In the genomic region with DNA sequence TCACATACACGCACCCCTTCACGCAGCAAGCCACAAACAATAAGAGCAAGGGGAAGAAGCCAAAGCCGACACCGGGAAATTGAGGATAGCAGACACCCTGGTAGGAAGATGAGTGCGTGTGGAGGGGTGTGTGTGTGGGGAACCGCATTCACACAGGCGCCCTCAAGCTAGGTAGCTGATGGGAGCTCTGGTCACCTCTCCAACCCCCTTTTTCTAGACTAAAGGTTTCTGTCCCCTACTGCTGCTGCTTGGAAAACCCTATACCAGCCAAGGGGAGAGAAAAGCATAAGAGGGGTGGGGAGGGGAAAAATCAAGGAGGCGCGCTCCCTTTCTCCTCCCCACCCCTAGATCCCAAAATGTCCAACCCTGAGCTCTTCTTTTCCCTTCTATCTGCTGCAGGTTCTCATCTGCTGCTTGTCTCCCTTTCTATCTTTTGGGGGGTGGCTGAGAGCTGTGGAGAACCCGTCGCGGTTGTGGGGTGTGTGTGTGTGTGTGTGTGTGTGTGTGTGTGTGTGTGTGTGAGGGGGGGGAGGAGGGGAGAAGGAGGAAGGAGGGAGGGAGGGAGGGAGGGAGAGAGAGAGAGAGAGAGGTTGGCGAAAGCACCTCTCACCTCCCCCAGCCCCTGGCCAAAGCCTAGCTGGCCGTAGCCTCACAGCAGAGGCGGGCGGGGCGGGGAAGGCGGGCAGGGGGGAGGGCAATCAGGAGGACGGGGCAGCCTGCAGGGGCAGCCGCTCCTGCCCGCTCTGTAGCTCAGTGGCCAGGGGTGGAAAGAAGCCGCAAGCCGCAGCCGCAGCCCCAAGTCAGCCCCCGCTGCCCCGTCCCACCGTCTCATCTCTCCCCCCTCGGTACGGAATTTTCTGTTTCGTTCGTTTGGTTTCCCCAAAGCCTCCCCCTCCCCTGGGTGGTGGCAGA, we compare ENCODE assay signal across 10 mouse cellular contexts. TPM values are rescaled to one million over a fixed set of nuclear protein-coding genes. Genes with fewer than 3 reads are reported as not detected.
DNase-seq lines count a peak whose midpoint lies in the region; ATAC-seq and TF ChIP-seq lines count a peak whose summit lies in the region.
"Had no signal": no experiment of that assay in that cellular context is flagged by ENCODE, and none has a peak within 500 bp of the region (broad histone marks: within the 10 kb centered on the region; RNA-seq: fewer than 3 reads in every experiment).

A gene (plus strand): TSS at position 701 of the 912 bp plus-strand sequence.

- H3K9ac ChIP-seq in embryonic facial prominence, embryonic 14.5 days (ENCODE audit: low read depth, low read length), result peak within 1 kb of the TSS; percentile 58
- no peak within 1 kb of the TSS for H3K9ac ChIP-seq in kidney, postnatal 0 days (ENCODE audit: low read depth, low read length)
- H3K9ac ChIP-seq in midbrain, embryonic 14.5 days (replicated peaks; ENCODE audit: low read length), result peak within 1 kb of the TSS; percentile 48

- H3K27ac ChIP-seq in embryonic facial prominence, embryonic 14.5 days (replicated peaks; ENCODE audit: low read depth, low read length), result no peak within 1 kb of the TSS
- H3K27ac ChIP-seq in kidney, postnatal 0 days, result no peak within 1 kb of the TSS
- H3K27ac ChIP-seq in midbrain, embryonic 14.5 days (replicated peaks; ENCODE audit: low read depth, low read length), result no peak within 1 kb of the TSS

- peak; percentile 53; the same call in 1 of the 2 replicates for ATAC-seq in embryonic facial prominence, embryonic 14.5 days (ENCODE audit: low read depth)
- peak; percentile 61; the same call in 1 of the 2 replicates for ATAC-seq in kidney, postnatal 0 days (replicated peaks; ENCODE audit: low FRiP score, low read depth)
- peak; percentile 70 for ATAC-seq in midbrain, embryonic 14.5 days (ENCODE audit: low FRiP score, low TSS enrichment)

- no peak for TF ChIP-seq CTCF in E14TG2a.4 (conservative IDR thresholded peaks at IDR 0.05; ENCODE audit: low read length)
- no peak for TF ChIP-seq CTCF in kidney, postnatal 0 days (IDR thresholded peaks at IDR 0.05; ENCODE audit: low read depth)

- H3K36me3 ChIP-seq in E14TG2a.4 (ENCODE audit: insufficient read depth, low read length), result no peaks in the 10 kb centered on the region
- no peaks in the 10 kb centered on the region for H3K36me3 ChIP-seq in embryonic facial prominence, embryonic 14.5 days (ENCODE audit: control insufficient read depth, insufficient read depth, low read length)
- H3K36me3 ChIP-seq in kidney, postnatal 0 days (ENCODE audit: insufficient read depth, low read length), result no peaks in the 10 kb centered on the region
- H3K36me3 ChIP-seq in midbrain, embryonic 14.5 days (ENCODE audit: control insufficient read depth, insufficient read depth, low read length), result no peaks in the 10 kb centered on the region

- peak; percentile 2 for DNase-seq in gastrocnemius, postnatal 10 days
- no peak for DNase-seq in gastrocnemius, postnatal 14 days
- DNase-seq in embryonic facial prominence, embryonic 14.5 days (ENCODE audit: low spot score), result no peak
- DNase-seq in kidney, postnatal 0 days (ENCODE audit: low spot score), result no peak
- DNase-seq in midbrain, embryonic 14.5 days, result peak; percentile 41
- no peak for DNase-seq in thymus, postnatal 4 days
- no peak for DNase-seq in gastrocnemius, postnatal 36 days

- 17% methylated on average over 9 of the region's 31 CpGs for WGBS in embryonic facial prominence, embryonic 14.5 days
- 32% methylated on average over 30 of the region's 31 CpGs for WGBS in kidney, postnatal 0 days
- WGBS in midbrain, embryonic 14.5 days, result 30% methylated on average over 16 of the region's 31 CpGs

- H3K27me3 ChIP-seq in E14TG2a.4 (ENCODE audit: insufficient read depth, low read length), result peaks cover 37% of the 10 kb centered on the region
- peaks cover 49% of the 10 kb centered on the region for H3K27me3 ChIP-seq in embryonic facial prominence, embryonic 14.5 days (replicated peaks; ENCODE audit: control insufficient read depth, insufficient read depth, low read length)
- peaks cover 8% of the 10 kb centered on the region; the same call in 1 of the 2 replicates for H3K27me3 ChIP-seq in kidney, postnatal 0 days (ENCODE audit: insufficient read depth, low read length)
- H3K27me3 ChIP-seq in midbrain, embryonic 14.5 days (ENCODE audit: control insufficient read depth, insufficient read depth, low read length), result no peaks in the 10 kb centered on the region

- H3K4me1 ChIP-seq in E14TG2a.4 (replicated peaks; ENCODE audit: low read depth, low read length), result peaks cover 10% of the 10 kb centered on the region
- H3K4me1 ChIP-seq in embryonic facial prominence, embryonic 14.5 days (ENCODE audit: control insufficient read depth, insufficient read depth, low read length), result no peaks in the 10 kb centered on the region
- H3K4me1 ChIP-seq in kidney, postnatal 0 days (replicated peaks; ENCODE audit: insufficient read depth, low read length), result no peaks in the 10 kb centered on the region
- no peaks in the 10 kb centered on the region for H3K4me1 ChIP-seq in midbrain, embryonic 14.5 days (ENCODE audit: control insufficient read depth, insufficient read depth, low read length)

- intact Hi-C loops in gastrocnemius, postnatal 14 days (cut with DNase I; ENCODE audit: low total_unique reads), result no loop called here
- intact Hi-C loops in gastrocnemius, postnatal 36 days (cut with DNase I), result no loop called here

- H3K4me3 ChIP-seq in E14TG2a.4 (replicated peaks; ENCODE audit: low read length), result peak within 1 kb of the TSS; percentile 55
- peak within 1 kb of the TSS; percentile 43 for H3K4me3 ChIP-seq in embryonic facial prominence, embryonic 14.5 days (ENCODE audit: low read depth, low read length)
- H3K4me3 ChIP-seq in kidney, postnatal 0 days (replicated peaks; ENCODE audit: low read depth, low read length), result peak within 1 kb of the TSS; percentile 40
- peak within 1 kb of the TSS; percentile 43 for H3K4me3 ChIP-seq in midbrain, embryonic 14.5 days (replicated peaks; ENCODE audit: low read depth, low read length)

- peak within 1 kb of the TSS; percentile 61 for H3K4me2 ChIP-seq in embryonic facial prominence, embryonic 14.5 days (ENCODE audit: low read depth, low read length)
- peak within 1 kb of the TSS; percentile 68 for H3K4me2 ChIP-seq in kidney, postnatal 0 days (ENCODE audit: low read length)
- H3K4me2 ChIP-seq in midbrain, embryonic 14.5 days (ENCODE audit: low read length), result peak within 1 kb of the TSS; percentile 65

- no peaks in the 10 kb centered on the region for H3K9me3 ChIP-seq in E14TG2a.4 (ENCODE audit: low read length)
- H3K9me3 ChIP-seq in embryonic facial prominence, embryonic 14.5 days (ENCODE audit: control insufficient read depth, low read length), result no peaks in the 10 kb centered on the region
- H3K9me3 ChIP-seq in kidney, postnatal 0 days (replicated peaks; ENCODE audit: low read length), result no peaks in the 10 kb centered on the region
- no peaks in the 10 kb centered on the region for H3K9me3 ChIP-seq in midbrain, embryonic 14.5 days (ENCODE audit: control insufficient read depth, low read length)

RNA-seq across cellular contexts. Expression of the gene that starts here (rescaled TPM):
- total RNA-seq in gastrocnemius, postnatal 10 days (2021), result under 1 TPM; 0.12 to 0.20 TPM
- under 1 TPM; 0.11 to 0.12 TPM for total RNA-seq in gastrocnemius, postnatal 14 days (2021)
- polyA plus RNA-seq in embryonic facial prominence, embryonic 14.5 days (2014; fragmentation: Nextera tagmentation; extraction: Ambion mirVana), result 1.6 and 2.8 TPM in 2 replicates
- polyA plus RNA-seq in kidney, postnatal 0 days (2015; fragmentation: Nextera tagmentation; extraction: Ambion mirVana), result 0.42 and 0.52 TPM in 2 replicates
- polyA plus RNA-seq in midbrain, embryonic 14.5 days (2014; fragmentation: Nextera tagmentation; extraction: Ambion mirVana), result 0.75 and 1.1 TPM in 2 replicates
- not detected for total RNA-seq in gastrocnemius, postnatal 36 days (2021)
- total RNA-seq: heart, postnatal 10 days had no signal
- polyA plus RNA-seq: small intestine, adult 2 months had no signal

Comparison
In these comparisons a context has a peak if more than half of its experiments do, and no peak if none do; other contexts are left out.
1. Peak in DNase-seq in gastrocnemius, postnatal 10 days; RNA of the gene not detected or under 1 TPM.
2. Peak in ATAC-seq, H3K4me3 ChIP-seq and H3K4me2 ChIP-seq in kidney, postnatal 0 days; RNA of the gene not detected or under 1 TPM.